Mouse (Mus musculus) heart, adult 2 months (tissue): ENCODE measurements at regions not wholly inside any gene's neighbourhood (a gene's known extent, or its start where the extent isn't known, plus 50 kb on each side); places are given as distances from the start of the nearest gene placed in this dataset.

Experiments used
- DNase-seq, 2 experiments: peaks; one replicate each; pipeline ENCODE4 v3.0.0; 2021
- H3K27ac ChIP-seq: fragments of 200-600 bp; 2 replicates; pipeline ENCODE4 v1.8.1; 2022
- H3K27me3 ChIP-seq: fragments of 200-500 bp; 2 replicates; pipeline ENCODE4 v1.6.1; 2012; ENCODE audit warnings: mild to moderate bottlenecking, low read length, inconsistent platforms, mixed read lengths; ENCODE audit not compliant: control insufficient read depth, insufficient read depth
- H3K36me3 ChIP-seq: fragments of 200-500 bp; 2 replicates; pipeline ENCODE4 v1.6.1; 2012; ENCODE audit warnings: low read length, inconsistent platforms; ENCODE audit not compliant: control insufficient read depth, insufficient read depth
- H3K4me1 ChIP-seq: fragments of 200-500 bp; 2 replicates; pipeline ENCODE4 v1.6.1; 2011; ENCODE audit warnings: low read length; ENCODE audit not compliant: control insufficient read depth, insufficient read depth
- H3K4me3 ChIP-seq: fragments of 200-600 bp; 2 replicates; pipeline ENCODE4 v1.8.1; 2022
- H3K79me2 ChIP-seq: fragments of 200-500 bp; replicated peaks from 2 replicates; pipeline ENCODE4 v1.6.1; 2012; ENCODE audit warnings: mild to moderate bottlenecking, inconsistent platforms, low read length, moderate library complexity, mixed read lengths; ENCODE audit not compliant: control insufficient read depth, insufficient read depth
- H3K9ac ChIP-seq: fragments of 200-500 bp; 2 replicates; pipeline ENCODE4 v1.6.1; 2012; ENCODE audit warnings: low read depth, mild to moderate bottlenecking, control low read depth, inconsistent platforms, low read length, mixed read lengths
- CTCF ChIP-seq: fragments of 200-600 bp; IDR thresholded peaks from 2 replicates; pipeline ENCODE4 v1.8.1; 2022; ENCODE audit warnings: antibody characterized with exemption, mild to moderate bottlenecking, moderate library complexity
- EP300 ChIP-seq: fragments of 200-500 bp; IDR thresholded peaks from 2 replicates; pipeline ENCODE4 v1.6.1; 2011; ENCODE audit warnings: low read depth, low read length, control low read depth; ENCODE audit not compliant: insufficient read depth
- POLR2A ChIP-seq: fragments of 200-500 bp; IDR thresholded peaks from 2 replicates; pipeline ENCODE4 v1.6.1; 2011; ENCODE audit warnings: mild to moderate bottlenecking, low read depth, low read length, control low read depth; ENCODE audit not compliant: insufficient read depth
- WGBS: fragments of 180-500 bp; shearing (Covaris S2); methylation state at CpG from one replicate; pipeline ENCODE4 v1.1.7; 2018; 5-methylcytosine and 5-hydroxymethylcytosine counted together
- intact Hi-C: fragments of 180-260 bp; cut with DNase I; formaldehyde crosslinking; loops from one replicate; pipeline ENCODE4 v1.15.1; 2025

GRCm38 (mm10) chr15:86921401-86921800 lies 622.7 kb upstream of the Fam19a5 start:
- no peak overlapping the region for H3K27ac ChIP-seq
- no peaks in the 10 kb centered on the region for H3K36me3 ChIP-seq
- no peaks in the 10 kb centered on the region for H3K79me2 ChIP-seq
- no peak for TF ChIP-seq POLR2A
- no peak for TF ChIP-seq CTCF
- TF ChIP-seq EP300, result no peak
- no peak overlapping the region for H3K4me3 ChIP-seq
- no peak overlapping the region for H3K9ac ChIP-seq
- H3K27me3 ChIP-seq, result no peaks in the 10 kb centered on the region
- WGBS, result 22% methylated on average over 8 of the region's 8 CpGs
- DNase-seq, result no peak
- no peaks in the 10 kb centered on the region for H3K4me1 ChIP-seq
- intact Hi-C loops, result no loop called here

DNA sequence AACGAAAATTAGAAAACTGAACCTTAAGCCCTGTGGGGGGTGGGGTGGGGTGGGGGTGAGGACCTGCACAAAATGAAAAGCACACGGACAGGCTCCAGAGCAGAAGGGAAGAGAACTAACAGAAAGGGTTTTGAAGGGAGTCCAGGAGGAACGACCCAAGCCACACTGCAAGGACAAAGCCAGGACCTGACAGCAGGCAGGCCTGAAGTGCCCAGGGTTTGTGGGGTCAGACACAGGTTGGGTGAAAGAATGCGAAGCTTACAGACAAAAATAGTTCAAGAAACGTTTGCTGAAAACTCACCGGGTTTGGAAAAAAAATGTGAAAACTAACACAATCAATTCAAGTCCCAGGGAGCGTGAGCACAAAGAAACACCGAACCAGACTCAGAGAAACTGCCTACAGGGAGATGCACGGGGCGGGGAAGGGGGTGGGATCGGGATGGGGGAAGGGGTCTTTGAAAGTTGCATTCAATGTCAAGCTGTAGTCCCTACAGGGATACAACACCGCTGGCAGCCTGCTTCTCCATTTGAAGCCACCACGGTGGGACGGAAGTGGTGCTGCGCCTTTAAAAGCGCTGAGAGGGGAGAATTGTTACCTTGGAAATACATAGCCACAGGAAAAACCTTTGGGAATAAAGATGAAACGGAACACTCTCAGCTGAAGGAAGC lies 618.9 kb upstream of the Fam19a5 start:
- Histone ChIP-seq H3K27me3 (no peaks in the 10 kb centered on the region), H3K79me2 (no peaks in the 10 kb centered on the region), H3K27ac (no peak overlapping the region), H3K36me3 (no peaks in the 10 kb centered on the region), H3K9ac (no peak overlapping the region), H3K4me3 (no peak overlapping the region), H3K4me1 (no peaks in the 10 kb centered on the region)
- no peak for DNase-seq
- no peak for TF ChIP-seq EP300
- no peak for TF ChIP-seq POLR2A
- TF ChIP-seq CTCF, result no peak
- intact Hi-C loops, result no loop called here
- WGBS, result 23% methylated on average over 17 of the region's 17 CpGs

DNA sequence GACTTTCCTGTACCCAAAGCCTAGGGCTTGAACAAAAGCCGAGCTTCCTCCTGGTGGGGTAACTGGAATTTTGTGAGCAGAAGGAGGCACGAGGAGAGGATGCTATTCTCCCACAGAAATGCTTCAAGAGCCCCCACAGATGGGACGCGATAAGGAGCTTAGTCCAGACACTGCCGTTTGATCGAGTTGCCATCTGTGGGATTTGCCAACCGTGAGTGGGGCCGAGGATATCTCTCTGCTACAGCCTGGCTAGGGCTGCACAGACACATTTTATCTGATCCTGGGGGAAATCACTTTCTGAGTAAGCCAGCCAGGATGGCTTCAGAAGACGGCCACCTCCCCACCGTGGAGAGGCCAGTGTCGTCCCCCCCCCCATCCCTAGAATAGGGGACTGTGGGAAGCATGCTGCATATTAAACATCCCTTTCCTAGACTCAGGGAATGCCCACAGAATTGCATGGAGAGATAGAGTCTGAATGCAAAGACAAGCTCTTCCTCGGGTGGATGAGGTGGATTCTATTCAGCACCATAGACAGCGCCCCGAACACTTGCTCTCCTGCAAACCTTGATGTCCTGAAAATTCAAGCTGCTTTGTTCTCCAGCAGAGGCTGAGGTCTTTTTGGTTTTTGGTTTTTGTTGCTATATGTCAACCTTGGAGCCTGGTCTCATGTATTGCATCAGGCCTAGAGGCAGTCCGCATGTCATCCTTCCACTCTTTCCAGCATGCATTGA lies 611.6 kb upstream of the Fam19a5 start:
- H3K36me3 ChIP-seq, result no peaks in the 10 kb centered on the region
- DNase-seq, result no peak
- intact Hi-C loops, result no loop called here
- H3K79me2 ChIP-seq, result no peaks in the 10 kb centered on the region
- TF ChIP-seq POLR2A, result no peak
- TF ChIP-seq CTCF, result no peak
- no peak for TF ChIP-seq EP300
- H3K4me3 ChIP-seq, result no peak overlapping the region
- no peaks in the 10 kb centered on the region for H3K27me3 ChIP-seq
- H3K27ac ChIP-seq, result no peak overlapping the region
- WGBS, result 53% methylated on average over 15 of the region's 15 CpGs
- no peaks in the 10 kb centered on the region for H3K4me1 ChIP-seq
- no peak overlapping the region for H3K9ac ChIP-seq

- TF ChIP-seq CTCF (no peak), EP300 (no peak), POLR2A (no peak)
- H3K4me1 ChIP-seq, result no peaks in the 10 kb centered on the region
- H3K27me3 ChIP-seq, result no peaks in the 10 kb centered on the region
- H3K4me3 ChIP-seq, result no peak overlapping the region
- H3K79me2 ChIP-seq, result no peaks in the 10 kb centered on the region
- no peak overlapping the region for H3K27ac ChIP-seq
- no peak overlapping the region for H3K9ac ChIP-seq
- intact Hi-C loops, result no loop called here
- 66% methylated on average over 3 of the region's 3 CpGs for WGBS
- no peak for DNase-seq
- H3K36me3 ChIP-seq, result no peaks in the 10 kb centered on the region
Measured at GRCm38 (mm10) chr15:86937364-86937763, 606.7 kb upstream of the Fam19a5 start.

DNA sequence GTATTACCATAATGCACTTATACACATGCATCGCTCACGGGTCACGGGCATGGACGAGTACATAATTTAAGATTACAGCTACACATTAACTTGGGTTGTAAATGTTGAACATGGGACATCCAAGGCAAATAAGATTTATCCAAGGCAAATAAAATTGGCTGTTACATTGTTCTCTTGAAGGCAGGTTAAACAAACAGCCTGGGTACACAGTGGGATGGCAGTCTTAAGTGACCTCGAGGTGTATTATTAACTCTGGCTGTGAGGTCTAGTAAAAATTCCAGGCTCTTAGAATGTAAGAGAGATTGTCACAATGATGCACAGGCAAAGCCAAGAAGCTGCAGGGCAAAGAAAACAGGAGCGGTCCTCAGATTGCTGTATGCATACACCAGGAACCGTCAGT lies 599.6 kb upstream of the Fam19a5 start:
- Histone ChIP-seq H3K4me3 (no peak overlapping the region), H3K27ac (no peak overlapping the region), H3K27me3 (no peaks in the 10 kb centered on the region), H3K36me3 (no peaks in the 10 kb centered on the region), H3K79me2 (no peaks in the 10 kb centered on the region), H3K9ac (no peak overlapping the region), H3K4me1 (no peaks in the 10 kb centered on the region)
- TF ChIP-seq CTCF, result no peak
- no peak for TF ChIP-seq POLR2A
- no peak for TF ChIP-seq EP300
- 82% methylated on average over 7 of the region's 7 CpGs for WGBS
- intact Hi-C loops, result no loop called here
- no peak for DNase-seq

DNA sequence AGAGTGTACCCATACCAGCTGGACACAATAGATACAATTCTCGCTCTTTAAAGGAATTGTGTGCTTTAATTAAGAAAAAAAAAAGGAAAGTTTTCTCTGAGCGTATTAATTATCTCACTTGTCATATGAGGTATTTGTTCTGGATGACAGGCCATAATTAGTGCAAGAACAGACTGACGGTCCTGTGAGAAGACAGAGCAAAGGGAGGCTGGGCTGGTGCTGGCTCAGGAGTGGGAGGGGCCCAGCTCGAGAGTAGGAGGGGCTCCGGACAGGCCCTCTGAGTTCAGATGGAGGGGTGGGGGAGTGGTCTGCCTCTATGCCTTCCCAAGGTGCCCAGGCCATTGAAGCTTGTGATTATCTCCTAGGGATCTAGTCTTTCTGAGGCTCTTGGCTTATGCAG lies 591.5 kb upstream of the Fam19a5 start:
- Histone ChIP-seq H3K79me2 (no peaks in the 10 kb centered on the region), H3K4me3 (no peak overlapping the region), H3K27ac (no peak overlapping the region), H3K4me1 (no peaks in the 10 kb centered on the region), H3K36me3 (no peaks in the 10 kb centered on the region), H3K9ac (no peak overlapping the region), H3K27me3 (no peaks in the 10 kb centered on the region)
- 56% methylated on average over 5 of the region's 5 CpGs for WGBS
- TF ChIP-seq EP300 (no peak), POLR2A (no peak), CTCF (no peak)
- intact Hi-C loops, result no loop called here
- DNase-seq, result no peak
